Mouse (Mus musculus) hematopoietic stem cell, adult 5-6 weeks (primary cell): ENCODE measurements around the gene G6pc. TPM values are rescaled to one million over a fixed set of nuclear protein-coding genes. Genes with fewer than 3 reads are reported as not detected.

Source experiments
- ATAC-seq, 2 experiments: fragments of 125-278 bp in 1 of 2; replicated peaks in 1 of 2; 2 replicates each; pipeline ENCODE4 v1.8.0; 2016 to 2017; ENCODE audit warnings: inconsistent platforms in 2 of 2, mild to moderate bottlenecking in 2 of 2, moderate number of reproducible peaks in 2 of 2, low read depth in 1 of 2, moderate TSS enrichment in 1 of 2; ENCODE audit not compliant: low FRiP score in 2 of 2, poor library complexity in 2 of 2, severe bottlenecking in 2 of 2, insufficient read depth in 1 of 2, low TSS enrichment in 1 of 2
- total RNA-seq: library from RNA; stranded (forward); fragments of 172-1452, 232-1000 nt; gene quantifications from 2 replicates; pipeline ENCODE4 v1.2.3, GENCODE M21; 2017

Gene G6pc
- total RNA-seq, 1 experiment from 2014 or later = not detected

GRCm38 (mm10) chr11:101417101-101417855 is 49.9 kb downstream of the G6pc start, which contains the start of gene Aarsd1:
Gene Aarsd1, minus strand, starts transcription at chr11:101417615.
- ATAC-seq = peak; percentile 79 to 88

GRCm38 (mm10) chr11:101418991-101419390 is 51.6 kb downstream of the G6pc start:
- no peak for ATAC-seq

- no peak for ATAC-seq
These were observed 52.2 kb downstream of the G6pc start for GRCm38 (mm10) chr11:101419610-101420009.

- no peak for ATAC-seq
These were observed 52.8 kb downstream of the G6pc start for GRCm38 (mm10) chr11:101420148-101420547.

GRCm38 (mm10) chr11:101424105-101424851 is 56.9 kb downstream of the G6pc start, which contains the start of gene Gm27029:
Gene Gm27029, minus strand, starts transcription at chr11:101424796.
- peak in 1 of 2 experiments; percentile 17; a peak in 2 of 4 replicates for ATAC-seq

- ATAC-seq = peak; percentile 97 to 98
These were observed 57.8 kb downstream of the G6pc start, which contains the start of the genes Rundc1 and Ptges3l for GRCm38 (mm10) chr11:101424925-101425813. Gene Rundc1, plus strand, starts transcription at chr11:101425085. Gene Ptges3l, minus strand, starts transcription at chr11:101425333.

GRCm38 (mm10) chr11:101426165-101426564 is 58.8 kb downstream of the G6pc start:
- no peak for ATAC-seq

Other genes with a start within 250 kb of the G6pc start
- 30.9 and 38.8 TPM in 2 replicates for gene Retreg3, start 247.7 kb upstream of the G6pc start, total RNA-seq
- gene Tubg1, start 247.6 kb upstream of the G6pc start, total RNA-seq = 30.0 and 47.4 TPM in 2 replicates
- not detected in 2 replicates for gene Tubg2, start 211.7 kb upstream of the G6pc start, total RNA-seq
- 0.31 TPM in 1 of 2 replicates, not detected in the other for gene Cntnap1, start 197.0 kb upstream of the G6pc start, total RNA-seq
- 0.50 TPM in 1 of 2 replicates, not detected in the other for gene Plekhh3, start 196.2 kb upstream of the G6pc start, total RNA-seq
- gene Ccr10, start 192.1 kb upstream of the G6pc start, total RNA-seq = not detected in 2 replicates
- 38.1 and 45.0 TPM in 2 replicates for gene Ezh1, start 141.1 kb upstream of the G6pc start, total RNA-seq
- gene Ramp2, start 121.5 kb upstream of the G6pc start, total RNA-seq = 6.9 TPM in 1 of 2 replicates, not detected in the other
- gene Vps25, start 113.9 kb upstream of the G6pc start, total RNA-seq = 55.0 and 59.3 TPM in 2 replicates
- gene Wnk4, start 107.0 kb upstream of the G6pc start, total RNA-seq = 0.63 TPM in 1 of 2 replicates, not detected in the other
- gene Cntd1, start 88.5 kb upstream of the G6pc start, total RNA-seq = 1.3 and 2.4 TPM in 2 replicates
- gene Coa3, start 88.4 kb upstream of the G6pc start, total RNA-seq = 24.6 and 33.0 TPM in 2 replicates
- 139 and 177 TPM in 2 replicates for gene Becn1, start 65.3 kb upstream of the G6pc start, total RNA-seq
- 101 and 128 TPM in 2 replicates for gene Psme3, start 51.3 kb upstream of the G6pc start, total RNA-seq
- 1.1 and 2.6 TPM in 2 replicates for gene Aoc2, start 42.5 kb upstream of the G6pc start, total RNA-seq
- 0.10 TPM in 1 of 2 replicates, not detected in the other for gene Aoc3, start 37.0 kb upstream of the G6pc start, total RNA-seq
- 46.5 and 52.0 TPM in 2 replicates for gene Aarsd1, start 50.1 kb downstream of the G6pc start, total RNA-seq
- 1.6 TPM in 1 of 2 replicates, not detected in the other for gene Gm27029, start 57.2 kb downstream of the G6pc start, total RNA-seq
- gene Rundc1, start 57.5 kb downstream of the G6pc start, total RNA-seq = 4.8 and 7.0 TPM in 2 replicates
- 1.0 TPM in 1 of 2 replicates, not detected in the other for gene Ptges3l, start 57.8 kb downstream of the G6pc start, total RNA-seq
- 2,436 and 4,983 TPM in 2 replicates for gene Rpl27, start 74.7 kb downstream of the G6pc start, total RNA-seq
- gene Ifi35, start 80.8 kb downstream of the G6pc start, total RNA-seq = 34.3 and 37.2 TPM in 2 replicates
- gene Rnd2, start 97.4 kb downstream of the G6pc start, total RNA-seq = 5.3 and 5.8 TPM in 2 replicates
- 22.9 and 29.3 TPM in 2 replicates for gene Vat1, start 98.7 kb downstream of the G6pc start, total RNA-seq
- gene Brca1, start 184.4 kb downstream of the G6pc start, total RNA-seq = 38.6 and 42.1 TPM in 2 replicates
- 85.9 and 90.5 TPM in 2 replicates for gene Nbr1, start 184.6 kb downstream of the G6pc start, total RNA-seq
- gene Tmem106a, start 214.7 kb downstream of the G6pc start, total RNA-seq = 2.6 and 3.9 TPM in 2 replicates
- gene Gm11634, start 231.7 kb downstream of the G6pc start, total RNA-seq = not detected in 2 replicates